Mouse (Mus musculus) heart, adult 2 months (tissue): ENCODE measurements around the gene Mst1.

Experiments
- CTCF ChIP-seq: fragments of 200-600 bp; IDR thresholded peaks from 2 replicates; pipeline ENCODE4 v1.8.1; 2022; ENCODE audit warnings: antibody characterized with exemption, mild to moderate bottlenecking, moderate library complexity
- EP300 ChIP-seq: fragments of 200-500 bp; IDR thresholded peaks from 2 replicates; pipeline ENCODE4 v1.6.1; 2011; ENCODE audit warnings: low read depth, low read length, control low read depth; ENCODE audit not compliant: insufficient read depth
- POLR2A ChIP-seq: fragments of 200-500 bp; IDR thresholded peaks from 2 replicates; pipeline ENCODE4 v1.6.1; 2011; ENCODE audit warnings: mild to moderate bottlenecking, low read depth, low read length, control low read depth; ENCODE audit not compliant: insufficient read depth

GRCm38 (mm10) chr9:108129042-108129948 is 49.1 kb downstream of the Mst1 start:
- TF ChIP-seq CTCF (no peak), POLR2A (no peak), EP300 (no peak)
